Mouse (Mus musculus): ENCODE data around the gene Tril. TPM values are rescaled to one million over a fixed set of nuclear protein-coding genes. Genes with fewer than 3 reads are reported as not detected.

Tril gene
- polyA plus RNA-seq (2016; fragmentation: Nextera tagmentation; extraction: Ambion mirVana), result 27.4 and 34.4 TPM in 2 replicates

- peak; percentile 70 for ATAC-seq (ENCODE audit: low FRiP score, low read depth)
- H3K27ac ChIP-seq (replicated peaks), result peak within 1 kb of the TSS; percentile 69
- H3K4me1 ChIP-seq, result peaks cover 36% of the 10 kb centered on the region
- peak within 1 kb of the TSS; percentile 91 for H3K4me2 ChIP-seq (replicated peaks)
- H3K36me3 ChIP-seq, result no peaks in the 10 kb centered on the region
- WGBS, result under 1% methylated on average over 43 of the region's 43 CpGs
- peak within 1 kb of the TSS; percentile 57 for H3K4me3 ChIP-seq
- no peaks in the 10 kb centered on the region for H3K9me3 ChIP-seq
- peak within 1 kb of the TSS; percentile 57 for H3K9ac ChIP-seq (replicated peaks)
- H3K27me3 ChIP-seq, result peaks cover 74% of the 10 kb centered on the region
These were observed at the start of gene Tril for GRCm38 (mm10) chr6:53820486-53820985. TSS of gene Tril (minus strand) at chr6:53820830.

- no peak for ATAC-seq (ENCODE audit: low FRiP score, low read depth)
- WGBS, result 71% methylated on average over 2 of the region's 2 CpGs
- H3K4me1 ChIP-seq, result no peaks in the 10 kb centered on the region
- H3K27me3 ChIP-seq, result no peaks in the 10 kb centered on the region
- no peak overlapping the region for H3K4me2 ChIP-seq (replicated peaks)
- no peak overlapping the region for H3K27ac ChIP-seq (replicated peaks)
- no peak overlapping the region for H3K9ac ChIP-seq (replicated peaks)
- H3K4me3 ChIP-seq, result no peak overlapping the region
- no peaks in the 10 kb centered on the region for H3K36me3 ChIP-seq
- H3K9me3 ChIP-seq, result no peaks in the 10 kb centered on the region
These were observed 42.4 kb upstream of the Tril start for GRCm38 (mm10) chr6:53863011-53863410.

- Histone ChIP-seq H3K4me1 (no peaks in the 10 kb centered on the region), H3K4me3 (no peak overlapping the region), H3K27ac (replicated peaks) (no peak overlapping the region), H3K9ac (replicated peaks) (no peak overlapping the region), H3K9me3 (no peaks in the 10 kb centered on the region), H3K4me2 (replicated peaks) (no peak overlapping the region), H3K36me3 (no peaks in the 10 kb centered on the region), H3K27me3 (no peaks in the 10 kb centered on the region)
- ATAC-seq (ENCODE audit: low FRiP score, low read depth), result no peak
- WGBS, result 51% methylated on average over 1 of the region's 1 CpGs
These were observed 38.5 kb upstream of the Tril start for GRCm38 (mm10) chr6:53859106-53859505.

- no peaks in the 10 kb centered on the region for H3K9me3 ChIP-seq
- no peak overlapping the region for H3K4me2 ChIP-seq (replicated peaks)
- no peak overlapping the region for H3K4me3 ChIP-seq
- ATAC-seq (ENCODE audit: low FRiP score, low read depth), result no peak
- H3K4me1 ChIP-seq, result no peaks in the 10 kb centered on the region
- 77% methylated on average over 7 of the region's 7 CpGs for WGBS
- no peaks in the 10 kb centered on the region for H3K36me3 ChIP-seq
- no peak overlapping the region for H3K27ac ChIP-seq (replicated peaks)
- no peaks in the 10 kb centered on the region for H3K27me3 ChIP-seq
- H3K9ac ChIP-seq (replicated peaks), result no peak overlapping the region
These were observed 37.2 kb upstream of the Tril start for GRCm38 (mm10) chr6:53857822-53858221.

GRCm38 (mm10) chr6:53856775-53857174 lies 36.1 kb upstream of the Tril start:
- no peak for ATAC-seq (ENCODE audit: low FRiP score, low read depth)
- no peaks in the 10 kb centered on the region for H3K27me3 ChIP-seq
- 83% methylated on average over 2 of the region's 2 CpGs for WGBS

GRCm38 (mm10) chr6:53854971-53855856 lies 34.6 kb upstream of the Tril start:
- no peaks in the 10 kb centered on the region for H3K36me3 ChIP-seq
- WGBS, result 78% methylated on average over 12 of the region's 12 CpGs
- no peak overlapping the region for H3K4me2 ChIP-seq (replicated peaks)
- H3K27me3 ChIP-seq, result no peaks in the 10 kb centered on the region
- no peaks in the 10 kb centered on the region for H3K4me1 ChIP-seq
- H3K9me3 ChIP-seq, result no peaks in the 10 kb centered on the region
- H3K4me3 ChIP-seq, result no peak overlapping the region
- H3K27ac ChIP-seq (replicated peaks), result no peak overlapping the region
- ATAC-seq (ENCODE audit: low FRiP score, low read depth), result no peak
- no peak overlapping the region for H3K9ac ChIP-seq (replicated peaks)

More at GRCm38 (mm10) chr6:53856775-53857174, 36.1 kb upstream of the Tril start:
- Histone ChIP-seq H3K4me3 (no peak overlapping the region), H3K4me1 (no peaks in the 10 kb centered on the region), H3K27ac (replicated peaks) (no peak overlapping the region), H3K9me3 (no peaks in the 10 kb centered on the region), H3K9ac (replicated peaks) (no peak overlapping the region), H3K4me2 (replicated peaks) (no peak overlapping the region), H3K36me3 (no peaks in the 10 kb centered on the region)

GRCm38 (mm10) chr6:53854226-53854625 lies 33.6 kb upstream of the Tril start:
- no peak overlapping the region for H3K9ac ChIP-seq (replicated peaks)
- H3K27me3 ChIP-seq, result no peaks in the 10 kb centered on the region
- 83% methylated on average over 2 of the region's 2 CpGs for WGBS
- no peak overlapping the region for H3K27ac ChIP-seq (replicated peaks)
- no peak for ATAC-seq (ENCODE audit: low FRiP score, low read depth)
- H3K4me1 ChIP-seq, result no peaks in the 10 kb centered on the region
- no peak overlapping the region for H3K4me3 ChIP-seq
- no peaks in the 10 kb centered on the region for H3K9me3 ChIP-seq
- no peaks in the 10 kb centered on the region for H3K36me3 ChIP-seq
- H3K4me2 ChIP-seq (replicated peaks), result no peak overlapping the region

- H3K9me3 ChIP-seq, result no peaks in the 10 kb centered on the region
- no peaks in the 10 kb centered on the region for H3K27me3 ChIP-seq
- H3K4me1 ChIP-seq, result no peaks in the 10 kb centered on the region
- H3K36me3 ChIP-seq, result no peaks in the 10 kb centered on the region
- 89% methylated on average over 3 of the region's 3 CpGs for WGBS
- H3K27ac ChIP-seq (replicated peaks), result no peak overlapping the region
- ATAC-seq (ENCODE audit: low FRiP score, low read depth), result no peak
- no peak overlapping the region for H3K4me3 ChIP-seq
- H3K9ac ChIP-seq (replicated peaks), result no peak overlapping the region
- no peak overlapping the region for H3K4me2 ChIP-seq (replicated peaks)
These were observed 32.9 kb upstream of the Tril start for GRCm38 (mm10) chr6:53853546-53853945.

- no peak overlapping the region for H3K4me3 ChIP-seq
- WGBS, result 96% methylated on average over 17 of the region's 17 CpGs
- H3K27ac ChIP-seq (replicated peaks), result no peak overlapping the region
- no peak for ATAC-seq (ENCODE audit: low FRiP score, low read depth)
- no peaks in the 10 kb centered on the region for H3K36me3 ChIP-seq
- no peaks in the 10 kb centered on the region for H3K9me3 ChIP-seq
- no peak overlapping the region for H3K9ac ChIP-seq (replicated peaks)
- no peaks in the 10 kb centered on the region for H3K27me3 ChIP-seq
- H3K4me1 ChIP-seq, result no peaks in the 10 kb centered on the region
- H3K4me2 ChIP-seq (replicated peaks), result no peak overlapping the region
These were observed 24.0 kb upstream of the Tril start for GRCm38 (mm10) chr6:53844626-53845025.

GRCm38 (mm10) chr6:53825213-53825612 lies 4.6 kb upstream of the Tril start:
- 74% methylated on average over 4 of the region's 4 CpGs for WGBS
- ATAC-seq (ENCODE audit: low FRiP score, low read depth), result no peak
- no peak overlapping the region for H3K9ac ChIP-seq (replicated peaks)

GRCm38 (mm10) chr6:53821041-53821501 lies 441 bp upstream of the Tril start:
- no peaks in the 10 kb centered on the region for H3K9me3 ChIP-seq
- H3K9ac ChIP-seq (replicated peaks), result peak overlapping the region; percentile 57
- H3K36me3 ChIP-seq, result no peaks in the 10 kb centered on the region
- H3K4me2 ChIP-seq (replicated peaks), result peak overlapping the region; percentile 91
- peaks cover 70% of the 10 kb centered on the region for H3K27me3 ChIP-seq
- peak overlapping the region; percentile 69 for H3K27ac ChIP-seq (replicated peaks)
- peaks cover 36% of the 10 kb centered on the region for H3K4me1 ChIP-seq
- under 1% methylated on average over 18 of the region's 18 CpGs for WGBS
- peak overlapping the region; percentile 57 for H3K4me3 ChIP-seq
- ATAC-seq (ENCODE audit: low FRiP score, low read depth), result no peak

More at GRCm38 (mm10) chr6:53825213-53825612, 4.6 kb upstream of the Tril start:
- H3K27me3 ChIP-seq, result peaks cover 31% of the 10 kb centered on the region
- H3K4me2 ChIP-seq (replicated peaks), result no peak overlapping the region
- H3K36me3 ChIP-seq, result no peaks in the 10 kb centered on the region
- H3K4me1 ChIP-seq, result peaks cover 11% of the 10 kb centered on the region
- H3K9me3 ChIP-seq, result no peaks in the 10 kb centered on the region
- H3K4me3 ChIP-seq, result no peak overlapping the region
- no peak overlapping the region for H3K27ac ChIP-seq (replicated peaks)

GRCm38 (mm10) chr6:53819761-53820485 lies 707 bp downstream of the Tril start:
- Histone ChIP-seq H3K36me3 (no peaks in the 10 kb centered on the region), H3K27ac (replicated peaks) (peak overlapping the region; percentile 69), H3K4me1 (peaks cover 36% of the 10 kb centered on the region), H3K4me2 (replicated peaks) (peak overlapping the region; percentile 91), H3K4me3 (peak overlapping the region; percentile 57), H3K9me3 (no peaks in the 10 kb centered on the region), H3K27me3 (peaks cover 69% of the 10 kb centered on the region), H3K9ac (replicated peaks) (peak overlapping the region; percentile 57)
- WGBS, result under 1% methylated on average over 63 of the region's 64 CpGs
- peak; percentile 19; the same call in 1 of the 2 replicates for ATAC-seq (ENCODE audit: low FRiP score, low read depth)
